Mouse (Mus musculus): ENCODE measurements around the gene Tmem59l. TPM values are rescaled to one million over a fixed set of nuclear protein-coding genes. Genes with fewer than 3 reads are reported as not detected.

Tmem59l gene
- polyA plus RNA-seq (2015; fragmentation: Nextera tagmentation; extraction: Ambion mirVana), result not detected in 2 replicates

- Histone ChIP-seq H3K36me3 (replicated peaks) (no peaks in the 10 kb centered on the region), H3K4me2 (peak within 1 kb of the TSS; percentile 54), H3K4me3 (replicated peaks) (peak within 1 kb of the TSS; percentile 22), H3K9ac (no peak within 1 kb of the TSS), H3K27me3 (peaks cover 100% of the 10 kb centered on the region), H3K9me3 (replicated peaks) (no peaks in the 10 kb centered on the region), H3K4me1 (replicated peaks) (peaks cover 19% of the 10 kb centered on the region), H3K27ac (replicated peaks) (no peak within 1 kb of the TSS)
- no peak for ATAC-seq (ENCODE audit: insufficient read depth)
- WGBS (ENCODE audit: insufficient replicate concordance), result 16% methylated on average over 33 of the region's 33 CpGs
Measured at GRCm38 (mm10) chr8:70486941-70487520, at the start of gene Tmem59l. Gene Tmem59l, minus strand, starts transcription at chr8:70487358.

DNA sequence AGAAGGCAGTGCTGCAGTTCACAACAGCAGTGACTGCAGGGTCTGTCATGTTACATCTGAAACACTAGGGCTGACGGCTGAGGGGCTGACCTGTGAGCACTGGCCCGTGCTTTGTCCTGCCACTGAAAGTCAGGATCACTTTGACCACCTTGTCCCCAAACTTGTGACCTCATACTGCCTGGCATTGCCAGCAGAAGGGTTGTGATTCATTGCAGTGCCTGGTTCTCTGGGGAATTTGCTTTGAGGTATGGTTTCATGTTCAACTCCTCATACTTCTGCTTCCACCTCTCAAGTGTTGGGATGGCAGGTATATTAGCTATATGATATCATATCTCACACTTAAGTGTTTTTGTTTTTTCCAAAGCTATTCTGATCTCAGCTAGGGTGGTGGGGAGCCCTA lies 48.5 kb upstream of the Tmem59l start:
- H3K36me3 ChIP-seq (replicated peaks), result peaks cover 71% of the 10 kb centered on the region
- ATAC-seq (ENCODE audit: insufficient read depth), result no peak

DNA sequence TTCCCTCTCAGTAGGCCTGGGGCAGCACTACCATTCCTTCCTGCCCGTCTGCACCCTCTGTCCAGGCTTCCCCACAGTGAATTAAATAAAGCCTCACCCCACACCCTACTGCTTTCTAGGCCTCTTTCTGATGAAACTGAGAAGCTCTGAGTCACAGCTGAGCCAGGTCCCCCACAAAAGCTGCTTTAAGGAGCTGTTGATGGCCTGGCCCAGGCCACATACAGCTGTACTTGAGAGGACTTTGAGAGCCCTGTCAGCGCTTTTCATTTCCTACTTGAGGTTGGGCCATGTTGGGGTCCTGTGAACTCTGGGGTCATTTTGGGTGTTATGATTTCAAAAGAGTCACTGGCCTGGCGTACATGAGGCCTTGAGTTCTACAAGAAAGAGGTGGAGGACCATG lies 48.1 kb upstream of the Tmem59l start:
- H3K27me3 ChIP-seq, result no peaks in the 10 kb centered on the region
- ATAC-seq (ENCODE audit: insufficient read depth), result no peak
- no peak overlapping the region for H3K27ac ChIP-seq (replicated peaks)
- no peak overlapping the region for H3K9ac ChIP-seq
- 80% methylated on average over 3 of the region's 3 CpGs for WGBS (ENCODE audit: insufficient replicate concordance)
- H3K36me3 ChIP-seq (replicated peaks), result peaks cover 76% of the 10 kb centered on the region
- H3K4me2 ChIP-seq, result no peak overlapping the region
- no peaks in the 10 kb centered on the region for H3K9me3 ChIP-seq (replicated peaks)
- H3K4me1 ChIP-seq (replicated peaks), result peaks cover 31% of the 10 kb centered on the region
- no peak overlapping the region for H3K4me3 ChIP-seq (replicated peaks)

More for the DNA sequence above, 48.5 kb upstream of the Tmem59l start:
- H3K4me1 ChIP-seq (replicated peaks), result peaks cover 31% of the 10 kb centered on the region
- H3K27ac ChIP-seq (replicated peaks), result no peak overlapping the region
- H3K27me3 ChIP-seq, result no peaks in the 10 kb centered on the region
- 81% methylated on average over 2 of the region's 2 CpGs for WGBS (ENCODE audit: insufficient replicate concordance)
- H3K9ac ChIP-seq, result no peak overlapping the region
- no peak overlapping the region for H3K4me3 ChIP-seq (replicated peaks)
- H3K4me2 ChIP-seq, result no peak overlapping the region
- H3K9me3 ChIP-seq (replicated peaks), result no peaks in the 10 kb centered on the region

- Histone ChIP-seq H3K27me3 (no peaks in the 10 kb centered on the region), H3K9me3 (replicated peaks) (no peaks in the 10 kb centered on the region), H3K9ac (no peak overlapping the region), H3K4me2 (no peak overlapping the region), H3K4me1 (replicated peaks) (peaks cover 33% of the 10 kb centered on the region), H3K36me3 (replicated peaks) (peaks cover 82% of the 10 kb centered on the region), H3K4me3 (replicated peaks) (no peak overlapping the region), H3K27ac (replicated peaks) (no peak overlapping the region)
- WGBS (ENCODE audit: insufficient replicate concordance), result 86% methylated on average over 12 of the region's 12 CpGs
- no peak for ATAC-seq (ENCODE audit: insufficient read depth)
Measured at GRCm38 (mm10) chr8:70534281-70534680, 47.1 kb upstream of the Tmem59l start.

DNA sequence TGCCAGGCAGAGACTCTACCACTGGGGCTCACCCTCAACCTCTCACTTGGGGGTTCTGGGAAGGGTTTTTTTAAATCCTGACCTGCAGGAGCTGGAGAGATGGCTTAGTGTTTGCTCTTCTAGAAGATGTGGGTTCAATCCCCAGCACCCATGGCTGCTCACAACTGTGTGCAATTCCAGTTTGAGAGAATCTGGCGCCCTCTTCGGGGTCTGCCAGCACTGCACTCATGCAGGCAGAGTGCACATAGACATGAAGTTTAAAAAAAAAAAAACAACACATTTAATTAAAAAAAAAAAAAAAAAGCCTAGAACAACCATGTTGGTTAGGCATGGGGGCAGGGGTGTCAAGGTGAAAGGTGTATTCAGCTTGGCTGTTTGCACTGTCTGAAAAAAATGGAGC lies 43.2 kb upstream of the Tmem59l start:
- Histone ChIP-seq H3K4me1 (replicated peaks) (peaks cover 47% of the 10 kb centered on the region), H3K9me3 (replicated peaks) (no peaks in the 10 kb centered on the region), H3K4me3 (replicated peaks) (no peak overlapping the region), H3K27ac (replicated peaks) (peak overlapping the region; percentile 91), H3K9ac (no peak overlapping the region), H3K27me3 (no peaks in the 10 kb centered on the region), H3K36me3 (replicated peaks) (peaks cover 57% of the 10 kb centered on the region), H3K4me2 (peak overlapping the region; percentile 72; the same call in 1 of the 2 replicates)
- 85% methylated on average over 2 of the region's 2 CpGs for WGBS (ENCODE audit: insufficient replicate concordance)
- no peak for ATAC-seq (ENCODE audit: insufficient read depth)

- Histone ChIP-seq H3K9me3 (replicated peaks) (no peaks in the 10 kb centered on the region), H3K36me3 (replicated peaks) (peaks cover 52% of the 10 kb centered on the region), H3K4me3 (replicated peaks) (peak overlapping the region; percentile 30), H3K9ac (peak overlapping the region; percentile 98), H3K27ac (replicated peaks) (peak overlapping the region; percentile 91), H3K27me3 (no peaks in the 10 kb centered on the region), H3K4me1 (replicated peaks) (peaks cover 51% of the 10 kb centered on the region), H3K4me2 (peak overlapping the region; percentile 72)
- WGBS (ENCODE audit: insufficient replicate concordance), result 66% methylated on average over 3 of the region's 3 CpGs
- ATAC-seq (ENCODE audit: insufficient read depth), result no peak
Measured at GRCm38 (mm10) chr8:70529741-70530161, 42.6 kb upstream of the Tmem59l start.

- Histone ChIP-seq H3K27me3 (no peaks in the 10 kb centered on the region), H3K9me3 (replicated peaks) (no peaks in the 10 kb centered on the region), H3K4me3 (replicated peaks) (peak overlapping the region; percentile 30), H3K4me1 (replicated peaks) (peaks cover 51% of the 10 kb centered on the region), H3K36me3 (replicated peaks) (peaks cover 47% of the 10 kb centered on the region), H3K9ac (peak overlapping the region; percentile 98), H3K27ac (replicated peaks) (peak overlapping the region; percentile 91), H3K4me2 (peak overlapping the region; percentile 72)
- WGBS (ENCODE audit: insufficient replicate concordance), result 17% methylated on average over 5 of the region's 5 CpGs
- ATAC-seq (ENCODE audit: insufficient read depth), result no peak
Measured at GRCm38 (mm10) chr8:70529299-70529698, 42.1 kb upstream of the Tmem59l start.

- 11% methylated on average over 13 of the region's 13 CpGs for WGBS (ENCODE audit: insufficient replicate concordance)
- Histone ChIP-seq H3K4me3 (replicated peaks) (peak overlapping the region; percentile 83), H3K4me1 (replicated peaks) (peaks cover 57% of the 10 kb centered on the region), H3K27me3 (no peaks in the 10 kb centered on the region), H3K4me2 (peak overlapping the region; percentile 72), H3K27ac (replicated peaks) (peak overlapping the region; percentile 91), H3K9me3 (replicated peaks) (no peaks in the 10 kb centered on the region), H3K9ac (peak overlapping the region; percentile 98), H3K36me3 (replicated peaks) (peaks cover 37% of the 10 kb centered on the region)
- no peak for ATAC-seq (ENCODE audit: insufficient read depth)
Measured at GRCm38 (mm10) chr8:70528182-70528797, 41.1 kb upstream of the Tmem59l start.

GRCm38 (mm10) chr8:70527512-70528181 lies 40.5 kb upstream of the Tmem59l start, which contains the start of the genes Fkbp8 and Kxd1:
Gene Fkbp8, plus strand, starts transcription at chr8:70527724.
Gene Kxd1, minus strand, starts transcription at chr8:70527956.
- peak within 1 kb of the TSS; percentile 98 for H3K9ac ChIP-seq
- H3K27me3 ChIP-seq, result no peaks in the 10 kb centered on the region
- peak within 1 kb of the TSS; percentile 72 for H3K4me2 ChIP-seq
- peak within 1 kb of the TSS; percentile 83 for H3K4me3 ChIP-seq (replicated peaks)
- peak within 1 kb of the TSS; percentile 91 for H3K27ac ChIP-seq (replicated peaks)
- peaks cover 31% of the 10 kb centered on the region for H3K36me3 ChIP-seq (replicated peaks)
- H3K4me1 ChIP-seq (replicated peaks), result peaks cover 59% of the 10 kb centered on the region
- H3K9me3 ChIP-seq (replicated peaks), result no peaks in the 10 kb centered on the region
- ATAC-seq (ENCODE audit: insufficient read depth), result peak; percentile 77
- under 1% methylated on average over 61 of the region's 61 CpGs for WGBS (ENCODE audit: insufficient replicate concordance)

- under 1% methylated on average over 8 of the region's 8 CpGs for WGBS (ENCODE audit: insufficient replicate concordance)
- H3K9me3 ChIP-seq (replicated peaks), result no peaks in the 10 kb centered on the region
Measured at GRCm38 (mm10) chr8:70527111-70527511, 40.0 kb upstream of the Tmem59l start.

More at GRCm38 (mm10) chr8:70527111-70527511, 40.0 kb upstream of the Tmem59l start:
- Histone ChIP-seq H3K4me3 (replicated peaks) (peak overlapping the region; percentile 83), H3K36me3 (replicated peaks) (peaks cover 25% of the 10 kb centered on the region), H3K27me3 (no peaks in the 10 kb centered on the region), H3K4me2 (peak overlapping the region; percentile 72), H3K27ac (replicated peaks) (peak overlapping the region; percentile 91), H3K9ac (peak overlapping the region; percentile 98), H3K4me1 (replicated peaks) (peaks cover 65% of the 10 kb centered on the region)
- ATAC-seq (ENCODE audit: insufficient read depth), result peak; percentile 33
